Mouse (Mus musculus): ENCODE data around the gene Tmem151b.

The Tmem151b gene

DNA sequence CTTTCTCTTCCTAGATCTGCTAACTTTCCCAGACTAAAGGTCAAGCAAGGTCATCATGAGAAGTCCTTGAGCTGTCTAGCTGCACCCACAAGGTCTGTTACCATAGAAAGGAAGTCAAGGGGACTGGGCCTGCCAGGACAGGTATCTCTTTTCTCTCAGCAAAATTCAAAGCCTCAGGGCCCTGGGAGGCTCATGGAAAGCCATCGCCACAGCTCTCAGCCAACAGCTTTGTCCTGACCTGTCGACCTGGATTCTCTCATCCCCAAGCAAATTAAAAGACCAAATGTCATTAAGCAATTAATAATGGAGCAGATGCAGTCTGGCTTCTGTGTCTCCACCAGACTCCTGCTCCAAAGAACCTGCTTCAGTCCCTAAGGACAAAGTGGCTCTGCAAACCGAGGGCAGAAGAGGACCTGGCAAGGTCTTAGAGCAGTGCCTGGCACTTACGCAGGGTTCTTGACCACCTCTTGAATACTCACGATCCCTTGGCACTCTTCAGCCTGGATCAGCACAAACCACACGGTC lies 43.5 kb downstream of the Tmem151b start:
- DNase-seq: no peak

DNA sequence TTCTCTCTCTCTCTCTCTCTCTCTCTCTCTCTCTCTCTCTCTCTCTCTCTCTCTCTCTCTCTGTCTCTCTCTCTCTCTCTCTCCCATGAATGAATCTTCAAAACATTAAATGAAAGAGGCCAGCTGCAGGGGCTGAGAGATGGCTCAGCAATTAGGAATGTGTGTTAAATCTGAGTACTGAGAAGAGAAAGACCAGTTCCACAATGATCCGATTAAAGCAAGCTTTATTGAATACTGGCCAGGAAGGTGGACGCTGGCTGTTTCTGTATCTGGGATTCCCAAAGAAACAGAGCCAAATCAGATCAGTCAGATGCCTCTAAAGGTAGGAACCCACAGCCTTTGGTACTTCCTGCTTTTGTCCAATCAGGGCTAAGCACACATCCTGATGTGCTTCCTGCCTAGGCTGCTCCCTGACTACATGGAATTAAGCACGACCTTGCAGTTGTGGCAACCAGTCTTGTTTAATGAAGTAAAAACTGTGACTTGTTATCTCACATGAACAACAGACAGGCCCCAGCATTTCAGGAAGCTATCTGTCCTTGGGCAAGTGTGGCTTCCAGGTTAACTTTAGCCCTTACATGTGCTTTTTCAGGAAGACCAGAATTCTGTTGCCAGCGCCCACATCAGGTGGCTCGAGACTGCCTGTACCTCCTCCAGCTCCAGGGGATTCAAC lies 46.0 kb downstream of the Tmem151b start:
- no peak for DNase-seq

GRCm38 (mm10) chr17:45502324-45502723 lies 47.2 kb downstream of the Tmem151b start:
- no peak for DNase-seq

DNA sequence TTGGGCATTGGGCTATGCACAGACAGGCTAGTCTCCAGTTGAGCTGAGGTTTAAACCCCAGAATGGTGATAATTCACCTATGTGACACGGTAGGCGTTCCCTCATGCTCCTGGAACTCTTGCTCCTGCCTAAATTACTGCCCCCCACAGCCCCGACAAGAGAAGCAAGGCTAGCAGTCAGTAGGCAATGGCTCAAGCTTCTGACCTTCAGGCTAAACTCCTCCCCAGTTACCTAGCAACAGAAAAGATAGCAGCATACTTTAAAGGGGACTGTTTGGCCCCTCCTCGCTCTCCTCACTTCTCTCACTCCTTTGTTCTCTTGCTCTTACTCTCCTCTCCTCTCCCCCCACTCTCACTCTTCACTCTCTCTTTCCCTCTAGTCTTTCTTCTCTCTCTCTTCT lies 48.5 kb downstream of the Tmem151b start:
- DNase-seq: no peak

DNA sequence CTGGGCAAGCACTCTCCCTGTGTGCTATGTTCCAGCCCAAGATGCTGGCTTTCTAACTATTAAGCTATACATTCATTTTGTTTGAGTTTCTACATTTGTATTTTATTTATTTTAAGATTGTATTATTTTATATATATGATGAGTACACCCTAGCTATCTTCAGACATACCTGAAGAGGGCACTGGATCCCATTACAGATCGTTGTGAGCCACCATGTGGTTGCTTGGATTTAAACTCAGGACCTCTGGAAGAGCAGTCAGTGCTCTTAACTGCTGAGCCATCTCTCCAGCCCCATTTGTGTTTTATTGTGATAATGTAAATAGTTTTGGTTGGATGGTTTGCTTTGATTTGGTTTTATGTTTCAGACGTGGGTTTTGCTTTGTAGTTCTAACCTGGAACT lies 50.0 kb downstream of the Tmem151b start:
- no peak for DNase-seq

- DNase-seq: no peak
These were observed 51.1 kb downstream of the Tmem151b start for GRCm38 (mm10) chr17:45498397-45498796.

- no peak for DNase-seq
These were observed 54.1 kb downstream of the Tmem151b start for GRCm38 (mm10) chr17:45495398-45495797.
